Mouse (Mus musculus) cortical plate, adult 2 months (tissue): ENCODE results near the gene Kndc1.

Experiments
- CTCF ChIP-seq: fragments of 200-500 bp; IDR thresholded peaks from 2 replicates; pipeline ENCODE4 v1.5.1; 2011; ENCODE audit warnings: mild to moderate bottlenecking, control low read depth, low read length; ENCODE audit not compliant: insufficient read depth; ENCODE audit errors: extremely low read depth
- POLR2A ChIP-seq: fragments of 200-500 bp; IDR thresholded peaks from 2 replicates; pipeline ENCODE4 v1.6.1; 2011; ENCODE audit warnings: mild to moderate bottlenecking, low read length, control low read depth; ENCODE audit not compliant: insufficient read depth; ENCODE audit errors: extremely low read depth

- TF ChIP-seq CTCF (no peak), POLR2A (no peak)
Measured at GRCm38 (mm10) chr7:139850677-139851076, 43.8 kb upstream of the Kndc1 start.
